Mouse (Mus musculus): ENCODE measurements at regions not wholly inside any gene's neighbourhood (a gene's known extent, or its start where the extent isn't known, plus 50 kb on each side); places are given as distances from the start of the nearest gene placed in this dataset.

DNA sequence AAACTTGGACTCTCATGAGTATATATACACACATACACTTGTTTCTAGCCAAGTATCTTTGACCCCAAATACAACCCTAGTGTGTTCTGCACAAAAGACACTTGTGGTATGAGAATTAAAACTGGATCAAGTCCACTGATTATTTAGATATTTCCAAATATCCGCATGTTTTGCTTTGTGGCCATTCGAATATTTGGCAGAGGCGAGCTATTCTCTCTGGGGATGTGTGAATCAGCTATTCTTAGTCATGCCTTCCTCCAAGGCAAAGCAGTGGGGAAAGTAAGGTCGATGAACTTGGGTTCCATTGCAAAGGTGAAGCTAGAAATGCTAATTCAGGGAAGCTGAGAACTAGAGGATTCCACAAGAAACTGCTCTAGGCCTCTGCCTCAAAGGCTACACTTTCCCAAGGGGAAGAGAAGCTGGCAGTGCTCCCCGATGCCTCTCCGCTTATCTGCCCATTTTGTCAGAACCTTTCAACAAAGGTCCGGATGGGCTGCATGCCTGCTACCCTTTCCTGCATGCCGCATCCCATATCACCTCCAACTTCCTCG is 154.4 kb downstream of the Snx19 start:
- TF ChIP-seq ETS1 (conservative IDR thresholded peaks at IDR 0.05; ENCODE audit: low read depth, low read length) = no peak
- no peaks in the 10 kb centered on the region for H3K79me2 ChIP-seq (replicated peaks; ENCODE audit: control insufficient read depth, extremely low read depth, insufficient read depth, poor library complexity, severe bottlenecking)
- H3K36me3 ChIP-seq (replicated peaks in 1 of 2; ENCODE audit: control insufficient read depth in 1 of 2, insufficient read depth in 1 of 2, low read length in 1 of 2) = no peaks in the 10 kb centered on the region
- dilution Hi-C loops (cut with MboI; ENCODE audit: extremely low pct_ligation_motif_present, extremely low pct_unique_long_range_greater_than_20kb, low sequenced_read_pairs) = no loop called here
- in situ Hi-C loops (cut with MboI; ENCODE audit: low pct_ligation_motif_present, low pct_unique_long_range_greater_than_20kb, low sequenced_read_pairs) = no loop called here
- H3K27me3 ChIP-seq (replicated peaks) = no peaks in the 10 kb centered on the region
- no peak overlapping the region for H3K4me2 ChIP-seq (ENCODE audit: insufficient read depth, low read depth, poor library complexity, severe bottlenecking)
- no peak overlapping the region for H3K27ac ChIP-seq (ENCODE audit: insufficient read depth, low read depth)
- H3K4me1 ChIP-seq (ENCODE audit: control insufficient read depth in 1 of 2, insufficient read depth in 2 of 2) = peaks cover 8% of the 10 kb centered on the region in 2 experiments
- DNase-seq (ENCODE audit: extremely low read depth) = no peak
- no peaks in the 10 kb centered on the region for H3K9me3 ChIP-seq (replicated peaks; ENCODE audit: low read length)
- H3K4me3 ChIP-seq (replicated peaks in 1 of 3; ENCODE audit: low read depth in 2 of 3, low read length in 2 of 3, poor library complexity in 1 of 3) = no peak overlapping the region
- H3K9ac ChIP-seq (ENCODE audit: insufficient read depth, low read depth) = no peak overlapping the region

DNA sequence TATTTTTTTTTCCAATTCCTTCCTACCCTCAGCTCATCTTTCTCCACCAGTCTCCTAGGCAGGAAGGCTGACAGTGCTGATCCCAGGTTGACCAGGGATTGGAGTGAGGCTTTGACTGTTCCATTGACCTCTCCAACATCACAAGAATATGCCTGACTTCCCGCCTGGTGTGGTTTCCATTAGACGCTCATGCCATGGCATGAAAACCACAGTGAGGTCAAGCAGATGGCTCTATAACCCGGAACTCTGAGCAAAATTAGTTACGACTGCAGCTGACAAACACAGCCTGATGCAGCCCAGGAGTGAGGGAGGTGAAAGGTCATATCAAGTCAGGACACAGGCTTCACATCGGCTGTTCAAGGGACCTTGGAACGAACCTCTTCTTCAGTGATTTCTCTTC is 153.6 kb downstream of the Snx19 start:
- TF ChIP-seq TBP (conservative IDR thresholded peaks at IDR 0.05; ENCODE audit: low read depth, low read length) (no peak), SMC3 (IDR thresholded peaks at IDR 0.05; ENCODE audit: low read depth, low read length) (no peak), EP300 (IDR thresholded peaks at IDR 0.05; ENCODE audit: low read length) (no peak), MAFK (IDR thresholded peaks at IDR 0.05; ENCODE audit: insufficient replicate concordance, low read length) (no peak), KAT2A (IDR thresholded peaks at IDR 0.05; ENCODE audit: insufficient replicate concordance, low read length) (no peak), GABPA (IDR thresholded peaks at IDR 0.05; ENCODE audit: insufficient replicate concordance, low read depth, low read length) (no peak), HCFC1 (IDR thresholded peaks at IDR 0.05; ENCODE audit: low read depth, low read length) (no peak), CTCF (conservative IDR thresholded peaks at IDR 0.05 in 1 of 2, IDR thresholded peaks at IDR 0.05 in 1 of 2; ENCODE audit: low read depth in 2 of 2, low read length in 2 of 2) (no peak), ZKSCAN1 (IDR thresholded peaks at IDR 0.05; ENCODE audit: borderline replicate concordance, low read depth, low read length) (no peak)
- no peak overlapping the region for H3K27ac ChIP-seq (ENCODE audit: insufficient read depth, low read depth)
- H3K79me2 ChIP-seq (replicated peaks; ENCODE audit: control insufficient read depth, extremely low read depth, insufficient read depth, poor library complexity, severe bottlenecking) = no peaks in the 10 kb centered on the region
- peaks cover 11 to 12% of the 10 kb centered on the region in 2 experiments for H3K4me1 ChIP-seq (ENCODE audit: control insufficient read depth in 1 of 2, insufficient read depth in 2 of 2)
- no peak overlapping the region for H3K9ac ChIP-seq (ENCODE audit: insufficient read depth, low read depth)
- H3K27me3 ChIP-seq (replicated peaks) = no peaks in the 10 kb centered on the region
- H3K9me3 ChIP-seq (replicated peaks; ENCODE audit: low read length) = no peaks in the 10 kb centered on the region
- dilution Hi-C loops (cut with MboI; ENCODE audit: extremely low pct_ligation_motif_present, extremely low pct_unique_long_range_greater_than_20kb, low sequenced_read_pairs) (no loop called here), in situ Hi-C loops (cut with MboI; ENCODE audit: low pct_ligation_motif_present, low pct_unique_long_range_greater_than_20kb, low sequenced_read_pairs) (no loop called here)
- no peak for DNase-seq (ENCODE audit: extremely low read depth)
- no peaks in the 10 kb centered on the region for H3K36me3 ChIP-seq (replicated peaks in 1 of 2; ENCODE audit: control insufficient read depth in 1 of 2, insufficient read depth in 1 of 2, low read length in 1 of 2)
- H3K4me2 ChIP-seq (ENCODE audit: insufficient read depth, low read depth, poor library complexity, severe bottlenecking) = no peak overlapping the region
- no peak overlapping the region for H3K4me3 ChIP-seq (replicated peaks in 1 of 3; ENCODE audit: low read depth in 2 of 3, low read length in 2 of 3, poor library complexity in 1 of 3)

DNA sequence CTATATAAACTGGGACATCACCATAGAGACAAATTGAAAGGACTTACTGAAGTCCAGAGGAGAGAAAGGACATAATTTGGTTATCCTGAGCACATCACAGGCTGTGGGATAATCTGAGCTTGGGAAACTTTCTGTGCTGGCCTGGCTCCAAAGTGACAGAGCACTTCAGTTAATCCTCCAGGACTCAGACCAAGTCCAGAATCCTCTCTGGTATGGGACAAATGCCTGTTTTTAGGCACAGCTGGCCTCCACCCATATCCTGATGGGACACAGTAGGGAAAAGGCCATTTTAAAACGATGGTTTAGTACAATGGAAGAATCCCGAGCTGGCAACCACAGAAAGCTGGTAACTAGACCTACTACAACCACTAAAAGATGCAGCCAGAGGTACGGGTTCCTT is 151.3 kb downstream of the Snx19 start:
- H3K27me3 ChIP-seq (replicated peaks) = no peaks in the 10 kb centered on the region
- H3K4me1 ChIP-seq (ENCODE audit: control insufficient read depth in 1 of 2, insufficient read depth in 2 of 2) = peaks cover 15 to 18% of the 10 kb centered on the region in 2 experiments
- H3K9ac ChIP-seq (ENCODE audit: insufficient read depth, low read depth) = no peak overlapping the region
- dilution Hi-C loops (cut with MboI; ENCODE audit: extremely low pct_ligation_motif_present, extremely low pct_unique_long_range_greater_than_20kb, low sequenced_read_pairs) = no loop called here
- H3K9me3 ChIP-seq (replicated peaks; ENCODE audit: low read length) = no peaks in the 10 kb centered on the region
- no peak overlapping the region for H3K27ac ChIP-seq (ENCODE audit: insufficient read depth, low read depth)
- no peaks in the 10 kb centered on the region for H3K36me3 ChIP-seq (replicated peaks in 1 of 2; ENCODE audit: control insufficient read depth in 1 of 2, insufficient read depth in 1 of 2, low read length in 1 of 2)
- TF ChIP-seq TCF12 (IDR thresholded peaks at IDR 0.05; ENCODE audit: low read depth, low read length) = no peak
- no peak for TF ChIP-seq RCOR1 (conservative IDR thresholded peaks at IDR 0.05; ENCODE audit: low read depth, low read length)
- no peak for TF ChIP-seq POLR2A (IDR thresholded peaks at IDR 0.05; ENCODE audit: low read depth, low read length)
- TF ChIP-seq PAX5 (IDR thresholded peaks at IDR 0.05; ENCODE audit: low read length) = no peak
- TF ChIP-seq HCFC1 (IDR thresholded peaks at IDR 0.05; ENCODE audit: low read depth, low read length) = no peak
- TF ChIP-seq CHD2 (IDR thresholded peaks at IDR 0.05; ENCODE audit: low read length) = no peak
- TF ChIP-seq IRF4 (IDR thresholded peaks at IDR 0.05; ENCODE audit: low read depth, low read length) = no peak
- H3K4me2 ChIP-seq (ENCODE audit: insufficient read depth, low read depth, poor library complexity, severe bottlenecking) = no peak overlapping the region
- DNase-seq (ENCODE audit: extremely low read depth) = no peak
- in situ Hi-C loops (cut with MboI; ENCODE audit: low pct_ligation_motif_present, low pct_unique_long_range_greater_than_20kb, low sequenced_read_pairs) = no loop called here
- no peak overlapping the region for H3K4me3 ChIP-seq (replicated peaks in 1 of 3; ENCODE audit: low read depth in 2 of 3, low read length in 2 of 3, poor library complexity in 1 of 3)
- no peaks in the 10 kb centered on the region for H3K79me2 ChIP-seq (replicated peaks; ENCODE audit: control insufficient read depth, extremely low read depth, insufficient read depth, poor library complexity, severe bottlenecking)

All from CH12.LX (cell line).